Mouse (Mus musculus): ENCODE results near the gene Acat2. TPM values are rescaled to one million over a fixed set of nuclear protein-coding genes. Genes with fewer than 3 reads are reported as not detected.
A peak's percentile ranks its signal among the peaks of the same experiment; 100 is the strongest.
"Not testable (repeated sequence)": the region's sequence is repeated elsewhere in the genome, so short reads cannot be mapped to it uniquely, and the experiment has no call there.

Acat2 gene
- polyA plus RNA-seq, 1 experiment from 2014 or later = 331 TPM

DNA sequence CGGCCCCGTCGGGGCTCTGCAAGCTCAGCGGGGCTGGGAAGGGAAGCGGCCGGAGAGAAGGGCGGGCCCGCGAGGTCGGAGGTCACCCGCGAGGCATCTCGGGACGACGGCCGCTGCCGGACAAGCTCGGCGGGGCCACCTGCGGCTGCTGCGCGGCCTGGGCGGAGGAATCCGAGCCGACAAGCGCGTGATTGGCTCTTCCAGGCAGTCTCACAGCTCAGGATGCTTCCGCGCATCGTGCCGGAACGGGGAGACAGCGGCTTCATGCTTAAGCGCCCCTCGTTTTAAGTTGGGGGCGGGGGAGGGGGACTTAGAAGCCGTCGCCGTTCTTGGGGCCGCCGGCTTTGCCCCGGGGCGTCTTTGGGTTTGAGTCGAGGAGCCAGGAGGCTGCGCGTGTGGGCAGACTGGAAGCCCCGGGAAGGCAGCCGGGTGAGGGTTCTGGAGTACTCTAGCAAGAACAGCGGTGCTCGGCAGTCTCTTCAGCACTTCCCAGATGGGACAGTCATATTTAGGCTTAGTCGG, 32.0 kb upstream of the Acat2 start:
- Histone ChIP-seq H3K4me2 (peak overlapping the region; percentile 75), H3K9ac (peak overlapping the region; percentile 98), H3K27me3 (no peaks in the 10 kb centered on the region), H3K36me3 (no peaks in the 10 kb centered on the region), H3K4me1 (replicated peaks) (peaks cover 30% of the 10 kb centered on the region), H3K9me3 (no peaks in the 10 kb centered on the region), H3K4me3 (peak overlapping the region; percentile 96), H3K27ac (replicated peaks) (peak overlapping the region; percentile 100)
- WGBS = under 1% methylated on average over 49 of the region's 51 CpGs
- peak; percentile 85 for ATAC-seq (ENCODE audit: low FRiP score, low read depth)

DNA sequence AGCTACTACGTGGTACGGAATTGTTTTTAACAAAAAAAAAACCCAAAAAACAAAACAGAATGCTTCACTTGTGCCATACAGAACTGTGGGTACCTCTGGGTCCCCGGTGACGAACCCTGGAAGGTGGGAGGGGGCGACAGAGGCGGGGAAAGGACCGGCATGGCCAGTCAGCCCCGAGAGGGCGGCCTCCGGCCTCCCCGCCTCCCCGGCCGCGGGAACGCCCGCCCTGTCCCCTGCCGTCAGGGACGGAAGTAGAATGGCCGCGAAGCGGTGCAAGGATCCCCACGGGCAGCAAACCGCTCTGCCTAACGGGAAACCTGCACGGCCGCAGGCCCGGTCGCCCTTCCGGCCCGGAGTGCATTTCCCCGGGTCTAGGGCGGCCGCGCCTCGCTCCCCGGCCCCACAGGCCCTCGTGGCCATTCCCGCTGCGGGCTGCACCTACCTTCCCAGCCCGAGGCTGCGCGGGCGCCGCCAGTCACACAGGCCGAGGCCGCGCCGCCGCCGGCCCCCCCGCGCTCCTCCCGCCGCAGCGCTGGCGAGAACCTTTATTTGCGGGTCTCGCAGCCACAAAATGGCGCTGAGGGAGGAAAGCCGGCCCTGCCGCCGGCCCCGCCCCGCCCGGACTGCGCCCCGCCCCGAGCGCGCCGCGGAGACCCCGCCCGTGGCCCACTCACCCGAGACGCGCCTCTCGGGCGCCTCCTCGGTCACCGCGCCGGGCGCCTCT, 31.2 kb upstream of the Acat2 start:
- H3K36me3 ChIP-seq = no peaks in the 10 kb centered on the region
- peak overlapping the region; percentile 82 for H3K4me2 ChIP-seq
- peak overlapping the region; percentile 96 for H3K4me3 ChIP-seq
- no peaks in the 10 kb centered on the region for H3K27me3 ChIP-seq
- WGBS = under 1% methylated on average over 71 of the region's 84 CpGs
- H3K4me1 ChIP-seq (replicated peaks) = peaks cover 30% of the 10 kb centered on the region
- peak overlapping the region; percentile 100 for H3K27ac ChIP-seq (replicated peaks)
- peak; percentile 92 for ATAC-seq (ENCODE audit: low FRiP score, low read depth)
- H3K9ac ChIP-seq = peak overlapping the region; percentile 98
- H3K9me3 ChIP-seq = no peaks in the 10 kb centered on the region

DNA sequence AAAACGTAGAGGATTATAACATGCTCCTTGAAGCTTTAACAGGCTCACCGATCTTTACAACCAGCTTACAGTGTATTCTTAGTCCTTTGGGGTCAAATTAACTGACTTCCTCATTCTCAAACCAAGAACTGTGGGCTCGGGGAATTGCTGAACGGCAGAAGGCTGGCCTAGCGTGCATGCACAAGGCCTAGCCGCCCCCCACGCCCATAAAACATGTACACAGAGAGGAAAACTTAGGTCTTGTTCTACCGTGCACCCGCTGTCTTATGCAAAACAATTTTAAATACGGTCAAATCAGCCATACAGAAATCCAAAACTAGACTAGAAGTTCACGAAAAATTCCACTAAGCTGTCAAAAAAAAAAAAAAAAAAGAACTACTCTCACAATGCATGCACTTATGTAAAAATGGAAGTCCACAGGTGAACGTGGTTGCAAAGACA, 30.7 kb upstream of the Acat2 start:
- 3% methylated on average over 12 of the region's 12 CpGs for WGBS
- Histone ChIP-seq H3K27me3 (no peaks in the 10 kb centered on the region), H3K9ac (peak overlapping the region; percentile 98), H3K27ac (replicated peaks) (peak overlapping the region; percentile 100), H3K9me3 (no peaks in the 10 kb centered on the region), H3K4me1 (replicated peaks) (peaks cover 30% of the 10 kb centered on the region), H3K4me2 (peak overlapping the region; percentile 82), H3K4me3 (peak overlapping the region; percentile 96), H3K36me3 (no peaks in the 10 kb centered on the region)
- no peak for ATAC-seq (ENCODE audit: low FRiP score, low read depth)

DNA sequence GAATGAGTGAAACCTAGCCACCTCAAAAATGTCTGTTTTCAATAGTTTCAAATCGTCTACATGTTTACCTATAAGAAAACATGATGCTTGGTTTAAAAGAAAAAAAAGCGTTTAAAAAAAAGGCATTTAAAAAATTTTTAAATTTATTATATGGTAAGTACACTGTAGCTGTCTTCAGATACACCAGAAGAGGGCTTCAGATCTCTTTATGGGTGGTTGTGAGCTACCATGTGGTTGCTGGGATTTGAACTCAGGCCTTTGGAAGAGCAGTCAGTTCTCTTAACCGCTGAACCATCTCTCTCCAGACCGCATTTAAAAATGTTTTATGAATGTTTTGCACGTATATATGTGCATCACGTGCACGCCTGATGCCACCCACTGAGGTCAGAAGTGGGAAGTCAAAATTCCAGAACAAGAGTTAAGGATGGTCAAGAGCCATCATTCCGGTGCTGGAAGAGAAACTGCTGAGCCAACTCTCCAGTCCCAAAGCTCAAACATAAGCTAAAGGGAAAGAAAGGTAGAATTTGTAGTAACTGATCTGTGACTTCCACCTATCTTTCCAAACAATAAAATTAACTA, 30.1 kb upstream of the Acat2 start:
- WGBS = 58% methylated on average over 8 of the region's 8 CpGs

DNA sequence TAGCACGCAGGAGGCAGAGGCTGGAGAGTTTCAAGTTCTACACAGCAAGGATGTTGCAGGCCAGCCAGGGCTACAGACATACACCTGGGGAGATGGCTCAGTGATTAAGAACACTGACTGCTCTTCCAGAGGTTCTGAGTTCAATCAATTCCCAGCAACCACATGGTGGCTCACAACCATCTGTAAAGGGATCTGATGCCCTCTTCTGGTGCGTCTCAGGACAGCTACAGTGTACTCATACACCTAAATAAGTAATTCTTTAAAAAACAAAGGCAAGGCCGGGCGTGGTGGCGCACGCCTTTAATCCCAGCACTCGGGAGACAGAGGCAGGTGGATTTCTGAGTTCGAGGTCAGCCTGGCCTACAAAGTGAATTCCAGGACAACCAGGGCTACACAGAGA, 27.5 kb upstream of the Acat2 start:
- not testable (repeated sequence) for H3K27me3 ChIP-seq; H3K27ac ChIP-seq (replicated peaks); H3K9ac ChIP-seq; H3K4me3 ChIP-seq; H3K9me3 ChIP-seq; ATAC-seq (ENCODE audit: low FRiP score, low read depth); H3K36me3 ChIP-seq; H3K4me2 ChIP-seq
- WGBS = 95% methylated on average over 8 of the region's 8 CpGs
- peaks cover 27% of the 10 kb centered on the region for H3K4me1 ChIP-seq (replicated peaks)

More for the DNA sequence above, 30.1 kb upstream of the Acat2 start:
- Histone ChIP-seq H3K4me2 (peak overlapping the region; percentile 82), H3K9me3 (no peaks in the 10 kb centered on the region), H3K27ac (replicated peaks) (peak overlapping the region; percentile 100), H3K4me1 (replicated peaks) (peaks cover 30% of the 10 kb centered on the region), H3K36me3 (no peaks in the 10 kb centered on the region), H3K4me3 (peak overlapping the region; percentile 96), H3K9ac (peak overlapping the region; percentile 98), H3K27me3 (no peaks in the 10 kb centered on the region)
- ATAC-seq (ENCODE audit: low FRiP score, low read depth) = no peak

DNA sequence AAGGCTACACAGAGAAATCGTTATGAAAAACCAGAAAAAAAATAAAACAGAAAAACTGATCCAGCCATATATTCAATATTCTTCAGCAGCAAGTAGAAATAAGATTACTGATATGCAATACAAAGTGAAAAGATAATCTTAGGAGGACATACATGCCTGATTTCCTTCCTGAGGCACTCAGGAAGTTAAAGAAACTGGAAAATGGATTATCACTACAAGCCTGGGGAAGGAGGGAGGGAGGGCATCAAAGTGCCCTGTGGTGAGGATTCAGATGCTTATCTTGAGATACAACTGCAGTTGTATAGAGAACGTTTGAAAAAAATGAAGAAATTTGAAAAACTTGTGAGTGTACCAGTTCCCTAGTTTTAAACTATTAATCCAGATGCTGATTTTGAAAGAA, 23.4 kb upstream of the Acat2 start:
- no peaks in the 10 kb centered on the region for H3K9me3 ChIP-seq

DNA sequence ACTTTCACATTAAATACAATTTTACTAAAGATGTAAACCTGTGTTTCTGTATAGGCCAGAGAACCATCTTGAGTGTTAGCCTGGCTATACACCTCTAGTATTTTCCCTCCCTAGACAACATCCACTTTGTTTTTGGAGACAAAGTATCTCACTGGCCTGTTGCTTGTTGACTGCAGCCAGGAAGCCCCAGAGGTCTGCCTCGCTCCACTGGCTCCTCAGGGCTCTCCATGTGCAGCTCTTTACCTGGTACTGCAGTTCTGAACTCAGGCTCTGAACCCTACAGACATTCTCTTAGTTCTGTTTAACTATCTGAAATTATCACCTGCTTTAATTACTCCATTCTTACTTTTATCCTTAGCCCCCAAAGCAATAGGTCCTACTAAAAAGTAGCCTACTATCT, 18.0 kb upstream of the Acat2 start:
- H3K4me3 ChIP-seq = no peak overlapping the region
- H3K9ac ChIP-seq = no peak overlapping the region
- H3K36me3 ChIP-seq = peaks cover 68% of the 10 kb centered on the region
- ATAC-seq (ENCODE audit: low FRiP score, low read depth) = no peak
- WGBS = 100% methylated on average over 1 of the region's 1 CpGs
- H3K27me3 ChIP-seq = no peaks in the 10 kb centered on the region
- no peak overlapping the region for H3K27ac ChIP-seq (replicated peaks)
- H3K4me1 ChIP-seq (replicated peaks) = no peaks in the 10 kb centered on the region
- H3K4me2 ChIP-seq = no peak overlapping the region
- H3K9me3 ChIP-seq = no peaks in the 10 kb centered on the region

More for the DNA sequence above, 23.4 kb upstream of the Acat2 start:
- Histone ChIP-seq H3K27ac (replicated peaks) (no peak overlapping the region), H3K4me1 (replicated peaks) (peaks cover 5% of the 10 kb centered on the region), H3K9ac (no peak overlapping the region), H3K4me3 (no peak overlapping the region), H3K4me2 (no peak overlapping the region), H3K27me3 (no peaks in the 10 kb centered on the region), H3K36me3 (peaks cover 37% of the 10 kb centered on the region)
- 92% methylated on average over 2 of the region's 2 CpGs for whole genome bisulfite sequencing
- no peak for ATAC-seq (ENCODE audit: low FRiP score, low read depth)

DNA sequence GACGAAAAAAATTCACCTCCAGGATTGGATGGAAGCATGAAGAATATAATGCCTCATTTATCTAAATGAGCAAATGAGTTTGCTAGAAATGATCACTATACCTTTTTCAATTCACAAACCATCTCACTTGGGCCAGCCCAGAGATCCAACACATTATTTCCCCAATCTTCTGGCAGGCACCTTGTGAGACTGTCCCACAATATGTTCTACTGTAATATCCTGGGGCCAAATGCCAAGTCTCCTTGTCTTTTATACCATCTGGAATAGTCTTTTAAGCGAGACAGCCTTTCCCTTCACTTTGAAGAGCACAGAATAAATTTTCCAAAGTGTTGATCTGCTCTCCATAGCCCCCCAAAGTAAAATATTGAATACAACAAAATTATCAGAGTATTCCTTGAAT, 13.3 kb upstream of the Acat2 start:
- no peaks in the 10 kb centered on the region for H3K9me3 ChIP-seq
- H3K9ac ChIP-seq = no peak overlapping the region
- H3K4me1 ChIP-seq (replicated peaks) = no peaks in the 10 kb centered on the region
- ATAC-seq (ENCODE audit: low FRiP score, low read depth) = no peak
- H3K36me3 ChIP-seq = peaks cover 58% of the 10 kb centered on the region
- 79% methylated on average over 2 of the region's 2 CpGs for WGBS
- H3K4me2 ChIP-seq = no peak overlapping the region
- H3K27me3 ChIP-seq = no peaks in the 10 kb centered on the region
- no peak overlapping the region for H3K27ac ChIP-seq (replicated peaks)
- no peak overlapping the region for H3K4me3 ChIP-seq

DNA sequence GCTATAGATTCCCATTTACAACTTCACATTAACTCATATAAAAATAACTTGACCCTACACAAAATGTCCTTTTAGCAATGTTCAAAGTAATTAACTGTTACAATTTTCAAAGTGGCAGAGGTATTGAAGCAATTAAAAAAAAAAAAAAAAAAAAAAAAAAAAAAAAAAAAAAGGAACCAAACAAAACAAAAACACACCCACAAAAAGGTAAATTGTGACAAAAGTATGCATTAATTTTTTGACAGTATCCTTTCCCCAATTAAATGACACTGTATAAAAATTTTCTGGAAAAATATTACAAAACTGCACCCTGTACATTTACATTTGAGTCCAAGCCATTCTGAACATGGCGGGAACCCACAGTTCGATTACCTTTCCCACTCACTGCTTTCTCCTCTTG, 6.6 kb upstream of the Acat2 start:
- no peak overlapping the region for H3K9ac ChIP-seq
- H3K4me2 ChIP-seq = no peak overlapping the region
- no peak overlapping the region for H3K27ac ChIP-seq (replicated peaks)
- no peak for ATAC-seq (ENCODE audit: low FRiP score, low read depth)
- no peaks in the 10 kb centered on the region for H3K27me3 ChIP-seq
- no peaks in the 10 kb centered on the region for H3K9me3 ChIP-seq
- WGBS = 96% methylated on average over 2 of the region's 2 CpGs
- H3K4me1 ChIP-seq (replicated peaks) = no peaks in the 10 kb centered on the region
- no peak overlapping the region for H3K4me3 ChIP-seq
- H3K36me3 ChIP-seq = peaks cover 38% of the 10 kb centered on the region

DNA sequence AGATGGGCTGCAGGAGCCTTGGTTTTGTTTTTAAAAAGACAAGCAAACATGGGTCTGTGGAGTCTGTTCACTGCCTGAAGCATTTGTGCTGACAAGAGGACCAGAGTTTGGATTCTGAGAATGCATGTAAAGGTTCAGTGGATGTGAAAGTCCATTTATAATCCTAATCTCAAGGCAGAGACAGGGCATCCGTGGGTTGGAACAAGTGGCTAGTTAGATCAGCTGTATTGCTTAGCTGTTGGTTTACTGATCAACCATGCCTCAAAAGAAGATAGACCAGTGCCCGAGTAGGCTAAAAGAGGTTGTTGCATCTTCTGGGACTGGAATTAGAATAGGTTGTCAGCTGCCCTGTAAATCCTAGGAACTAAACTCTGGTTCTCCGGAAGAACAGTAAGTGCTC, 2.9 kb upstream of the Acat2 start:
- Histone ChIP-seq H3K4me2 (no peak overlapping the region), H3K4me1 (replicated peaks) (peaks cover 12% of the 10 kb centered on the region), H3K27me3 (no peaks in the 10 kb centered on the region), H3K4me3 (no peak overlapping the region), H3K9me3 (no peaks in the 10 kb centered on the region), H3K9ac (no peak overlapping the region), H3K36me3 (peaks cover 23% of the 10 kb centered on the region), H3K27ac (replicated peaks) (no peak overlapping the region)
- 83% methylated on average over 3 of the region's 3 CpGs for whole genome bisulfite sequencing
- no peak for ATAC-seq (ENCODE audit: low FRiP score, low read depth)

DNA sequence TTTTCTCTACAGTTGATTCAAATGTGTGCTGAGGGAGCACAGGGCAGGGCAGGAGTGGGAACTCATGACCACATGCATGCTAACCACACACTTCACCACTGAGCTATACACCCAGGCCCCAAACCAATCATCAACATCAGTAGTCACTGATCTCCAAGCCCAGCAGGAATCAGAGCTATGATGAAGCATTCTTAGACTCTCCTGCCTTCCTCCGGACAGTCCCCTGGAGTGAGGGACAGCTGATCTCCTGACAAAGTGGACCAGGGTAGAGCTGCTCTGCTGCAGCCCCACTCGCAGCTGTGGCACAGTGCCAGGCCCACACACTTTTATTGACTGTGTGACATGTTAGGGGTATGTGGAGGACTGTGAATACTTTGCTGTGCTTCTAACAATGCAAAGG, 1.2 kb downstream of the Acat2 start:
- not testable (repeated sequence) for H3K27ac ChIP-seq (replicated peaks); ATAC-seq (ENCODE audit: low FRiP score, low read depth); H3K9ac ChIP-seq; H3K9me3 ChIP-seq; H3K27me3 ChIP-seq
- peak overlapping the region; percentile 31 for H3K4me3 ChIP-seq
- WGBS = 0% methylated on average over 1 of the region's 2 CpGs
- H3K36me3 ChIP-seq = peaks cover 18% of the 10 kb centered on the region
- peaks cover 22% of the 10 kb centered on the region for H3K4me1 ChIP-seq (replicated peaks)
- peak overlapping the region; percentile 54 for H3K4me2 ChIP-seq

DNA sequence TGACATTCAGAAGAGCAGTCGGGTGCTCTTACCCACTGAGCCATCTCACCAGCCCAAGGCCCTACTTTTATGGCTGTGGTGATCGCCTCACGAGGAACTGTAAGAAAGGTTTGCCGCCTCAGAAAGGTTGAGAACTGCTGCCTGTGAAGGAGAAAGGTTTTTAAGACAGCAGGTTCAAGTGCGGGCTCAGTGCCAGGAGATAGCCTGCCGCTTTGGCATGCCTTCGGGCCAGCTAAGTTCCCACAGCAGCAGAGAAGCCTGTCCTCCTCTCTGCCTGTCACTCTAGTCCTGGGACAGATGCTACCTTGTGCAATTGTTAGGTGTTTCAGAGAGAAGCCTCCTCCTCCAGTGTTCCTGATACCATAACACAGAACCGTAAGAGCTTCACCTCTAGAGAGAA, 3.9 kb downstream of the Acat2 start:
- H3K27ac ChIP-seq (replicated peaks) = no peak overlapping the region
- no peak overlapping the region for H3K4me2 ChIP-seq
- no peaks in the 10 kb centered on the region for H3K27me3 ChIP-seq
- H3K4me1 ChIP-seq (replicated peaks) = peaks cover 22% of the 10 kb centered on the region
- H3K9me3 ChIP-seq = no peaks in the 10 kb centered on the region
- peaks cover 32% of the 10 kb centered on the region for H3K36me3 ChIP-seq
- ATAC-seq (ENCODE audit: low FRiP score, low read depth) = no peak
- no peak overlapping the region for H3K4me3 ChIP-seq
- no peak overlapping the region for H3K9ac ChIP-seq
- 94% methylated on average over 8 of the region's 8 CpGs for WGBS

Measured in hindbrain, embryonic 15.5 days (tissue).